Mouse (Mus musculus): ENCODE measurements around the gene St6galnac5. TPM values are rescaled to one million over a fixed set of nuclear protein-coding genes. Genes with fewer than 3 reads are reported as not detected.

St6galnac5 gene
- polyA plus RNA-seq, 1 experiment = 1.4 TPM

GRCm38 (mm10) chr3:152917579-152917978 is 64.5 kb downstream of the St6galnac5 start:
- no peak overlapping the region for H3K4me3 ChIP-seq (ENCODE audit: insufficient read depth, low read depth, low read length)
- 67% methylated on average over 8 of the region's 8 CpGs for WGBS
- H3K4me1 ChIP-seq (ENCODE audit: control insufficient read depth, insufficient read depth, low read length) = no peaks in the 10 kb centered on the region
- no peak overlapping the region for H3K27ac ChIP-seq (ENCODE audit: insufficient read depth, low read depth, low read length)
- H3K36me3 ChIP-seq (ENCODE audit: control insufficient read depth, insufficient read depth, low read length) = no peaks in the 10 kb centered on the region
- DNase-seq = no peak
- no peak for TF ChIP-seq CTCF (conservative IDR thresholded peaks at IDR 0.05; ENCODE audit: insufficient read depth, insufficient read length, low read depth, low read length)
- no peak for TF ChIP-seq POLR2A (IDR thresholded peaks at IDR 0.05; ENCODE audit: low read depth, low read length)
- no peaks in the 10 kb centered on the region for H3K27me3 ChIP-seq (replicated peaks; ENCODE audit: control insufficient read depth, insufficient read depth, low read length)

GRCm38 (mm10) chr3:152914376-152914775 is 67.7 kb downstream of the St6galnac5 start:
- TF ChIP-seq CTCF (conservative IDR thresholded peaks at IDR 0.05; ENCODE audit: insufficient read depth, insufficient read length, low read depth, low read length) = no peak
- no peak for TF ChIP-seq POLR2A (IDR thresholded peaks at IDR 0.05; ENCODE audit: low read depth, low read length)
- no peaks in the 10 kb centered on the region for H3K4me1 ChIP-seq (ENCODE audit: control insufficient read depth, insufficient read depth, low read length)
- no peaks in the 10 kb centered on the region for H3K27me3 ChIP-seq (replicated peaks; ENCODE audit: control insufficient read depth, insufficient read depth, low read length)
- 73% methylated on average over 6 of the region's 6 CpGs for WGBS
- no peak overlapping the region for H3K4me3 ChIP-seq (ENCODE audit: insufficient read depth, low read depth, low read length)
- no peaks in the 10 kb centered on the region for H3K36me3 ChIP-seq (ENCODE audit: control insufficient read depth, insufficient read depth, low read length)
- H3K27ac ChIP-seq (ENCODE audit: insufficient read depth, low read depth, low read length) = no peak overlapping the region
- no peak for DNase-seq

- 92% methylated on average over 3 of the region's 3 CpGs for WGBS
Measured at GRCm38 (mm10) chr3:152913625-152914024, 68.4 kb downstream of the St6galnac5 start.

GRCm38 (mm10) chr3:152913150-152913549 is 68.9 kb downstream of the St6galnac5 start:
- no peak overlapping the region for H3K27ac ChIP-seq (ENCODE audit: insufficient read depth, low read depth, low read length)
- H3K27me3 ChIP-seq (replicated peaks; ENCODE audit: control insufficient read depth, insufficient read depth, low read length) = no peaks in the 10 kb centered on the region
- DNase-seq = no peak
- no peaks in the 10 kb centered on the region for H3K36me3 ChIP-seq (ENCODE audit: control insufficient read depth, insufficient read depth, low read length)
- no peak overlapping the region for H3K4me3 ChIP-seq (ENCODE audit: insufficient read depth, low read depth, low read length)
- WGBS = 92% methylated on average over 10 of the region's 10 CpGs
- no peaks in the 10 kb centered on the region for H3K4me1 ChIP-seq (ENCODE audit: control insufficient read depth, insufficient read depth, low read length)
- no peak for TF ChIP-seq CTCF (conservative IDR thresholded peaks at IDR 0.05; ENCODE audit: insufficient read depth, insufficient read length, low read depth, low read length)
- no peak for TF ChIP-seq POLR2A (IDR thresholded peaks at IDR 0.05; ENCODE audit: low read depth, low read length)

More at GRCm38 (mm10) chr3:152913625-152914024, 68.4 kb downstream of the St6galnac5 start:
- Histone ChIP-seq H3K4me1 (ENCODE audit: control insufficient read depth, insufficient read depth, low read length) (no peaks in the 10 kb centered on the region), H3K27ac (ENCODE audit: insufficient read depth, low read depth, low read length) (no peak overlapping the region), H3K27me3 (replicated peaks; ENCODE audit: control insufficient read depth, insufficient read depth, low read length) (no peaks in the 10 kb centered on the region), H3K36me3 (ENCODE audit: control insufficient read depth, insufficient read depth, low read length) (no peaks in the 10 kb centered on the region), H3K4me3 (ENCODE audit: insufficient read depth, low read depth, low read length) (no peak overlapping the region)
- no peak for DNase-seq
- no peak for TF ChIP-seq POLR2A (IDR thresholded peaks at IDR 0.05; ENCODE audit: low read depth, low read length)
- TF ChIP-seq CTCF (conservative IDR thresholded peaks at IDR 0.05; ENCODE audit: insufficient read depth, insufficient read length, low read depth, low read length) = no peak

- Histone ChIP-seq H3K4me3 (ENCODE audit: insufficient read depth, low read depth, low read length) (no peak overlapping the region), H3K4me1 (ENCODE audit: control insufficient read depth, insufficient read depth, low read length) (no peaks in the 10 kb centered on the region), H3K27ac (ENCODE audit: insufficient read depth, low read depth, low read length) (no peak overlapping the region), H3K36me3 (ENCODE audit: control insufficient read depth, insufficient read depth, low read length) (no peaks in the 10 kb centered on the region), H3K27me3 (replicated peaks; ENCODE audit: control insufficient read depth, insufficient read depth, low read length) (no peaks in the 10 kb centered on the region)
- DNase-seq = no peak
- TF ChIP-seq POLR2A (IDR thresholded peaks at IDR 0.05; ENCODE audit: low read depth, low read length) (no peak), CTCF (conservative IDR thresholded peaks at IDR 0.05; ENCODE audit: insufficient read depth, insufficient read length, low read depth, low read length) (no peak)
- 61% methylated on average over 23 of the region's 23 CpGs for WGBS
Measured at GRCm38 (mm10) chr3:152912216-152913101, 69.6 kb downstream of the St6galnac5 start.

DNA sequence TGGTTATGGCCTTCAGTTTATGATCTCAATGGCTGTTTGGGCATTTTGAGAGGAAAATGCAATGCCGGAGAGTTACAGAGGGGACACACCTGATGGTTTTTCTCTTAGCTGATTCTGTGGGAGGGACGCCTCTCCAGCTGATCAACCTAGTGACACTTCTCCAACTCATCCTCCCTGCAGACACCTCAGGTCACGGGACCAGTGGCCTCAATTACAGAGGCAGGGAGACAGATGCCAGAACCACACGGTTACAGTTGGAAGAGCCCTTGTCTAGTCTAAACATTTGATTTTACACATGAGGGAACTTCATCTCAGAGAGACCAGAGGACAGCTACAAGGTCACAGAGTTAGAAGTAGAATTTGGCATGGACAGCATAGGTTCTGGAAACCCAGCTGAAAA is 70.5 kb downstream of the St6galnac5 start:
- no peak for TF ChIP-seq CTCF (conservative IDR thresholded peaks at IDR 0.05; ENCODE audit: insufficient read depth, insufficient read length, low read depth, low read length)
- no peak for TF ChIP-seq POLR2A (IDR thresholded peaks at IDR 0.05; ENCODE audit: low read depth, low read length)
- no peak overlapping the region for H3K27ac ChIP-seq (ENCODE audit: insufficient read depth, low read depth, low read length)
- 57% methylated on average over 4 of the region's 4 CpGs for WGBS

GRCm38 (mm10) chr3:152907683-152908082 is 74.4 kb downstream of the St6galnac5 start:
- no peaks in the 10 kb centered on the region for H3K27me3 ChIP-seq (replicated peaks; ENCODE audit: control insufficient read depth, insufficient read depth, low read length)
- 64% methylated on average over 5 of the region's 5 CpGs for WGBS
- DNase-seq = no peak
- no peak overlapping the region for H3K27ac ChIP-seq (ENCODE audit: insufficient read depth, low read depth, low read length)
- TF ChIP-seq CTCF (conservative IDR thresholded peaks at IDR 0.05; ENCODE audit: insufficient read depth, insufficient read length, low read depth, low read length) (no peak), POLR2A (IDR thresholded peaks at IDR 0.05; ENCODE audit: low read depth, low read length) (no peak)
- H3K4me3 ChIP-seq (ENCODE audit: insufficient read depth, low read depth, low read length) = no peak overlapping the region
- H3K4me1 ChIP-seq (ENCODE audit: control insufficient read depth, insufficient read depth, low read length) = no peaks in the 10 kb centered on the region
- no peaks in the 10 kb centered on the region for H3K36me3 ChIP-seq (ENCODE audit: control insufficient read depth, insufficient read depth, low read length)

More for the DNA sequence above, 70.5 kb downstream of the St6galnac5 start:
- Histone ChIP-seq H3K4me1 (ENCODE audit: control insufficient read depth, insufficient read depth, low read length) (no peaks in the 10 kb centered on the region), H3K27me3 (replicated peaks; ENCODE audit: control insufficient read depth, insufficient read depth, low read length) (no peaks in the 10 kb centered on the region), H3K4me3 (ENCODE audit: insufficient read depth, low read depth, low read length) (no peak overlapping the region), H3K36me3 (ENCODE audit: control insufficient read depth, insufficient read depth, low read length) (no peaks in the 10 kb centered on the region)
- DNase-seq = no peak
